11 mouse cellular contexts compared by ENCODE assay signal in the genomic region with DNA sequence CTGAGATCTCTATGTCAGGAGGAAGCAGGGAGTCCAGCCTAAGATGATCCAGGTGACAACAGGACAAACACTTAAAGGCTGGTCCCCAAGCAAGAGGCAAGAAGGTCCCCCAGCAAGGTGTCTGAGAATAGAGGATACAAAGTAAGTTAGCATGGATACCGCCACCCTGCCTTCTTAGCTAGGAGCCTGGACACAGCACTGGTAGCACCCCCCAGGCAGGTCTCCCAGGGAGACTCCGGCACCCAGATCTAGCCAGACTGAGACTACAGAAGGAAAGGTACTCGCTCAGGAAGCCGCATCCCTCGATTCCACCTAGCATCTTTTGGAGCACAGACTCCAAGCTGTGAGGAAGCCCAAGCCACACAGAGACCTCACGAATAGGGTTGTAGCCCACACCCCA. TPM values are rescaled to one million over a fixed set of nuclear protein-coding genes. Genes with fewer than 3 reads are reported as not detected.
DNase-seq lines count a peak whose midpoint lies in the region; ATAC-seq lines count a peak whose summit lies in the region.
"Had no signal": no experiment of that assay in that cellular context is flagged by ENCODE, and none has a peak within 500 bp of the region (broad histone marks: within the 10 kb centered on the region; RNA-seq: fewer than 3 reads in every experiment).

No protein-coding gene starts in this region.

- no peak overlapping the region for H3K27ac ChIP-seq in heart, embryonic 15.5 days
- no peak overlapping the region for H3K27ac ChIP-seq in embryonic facial prominence, embryonic 12.5 days
- no peak overlapping the region for H3K27ac ChIP-seq in hindbrain, embryonic 13.5 days
- H3K27ac ChIP-seq in midbrain, embryonic 14.5 days (replicated peaks; ENCODE audit: low read depth, low read length), result no peak overlapping the region

- H3K4me1 ChIP-seq in heart, embryonic 15.5 days (replicated peaks), result peaks cover 26% of the 10 kb centered on the region
- peaks cover 27% of the 10 kb centered on the region for H3K4me1 ChIP-seq in embryonic facial prominence, embryonic 12.5 days
- peaks cover 31% of the 10 kb centered on the region for H3K4me1 ChIP-seq in hindbrain, embryonic 13.5 days (replicated peaks)
- peaks cover 12% of the 10 kb centered on the region for H3K4me1 ChIP-seq in midbrain, embryonic 14.5 days (ENCODE audit: control insufficient read depth, insufficient read depth, low read length)

- peak overlapping the region; percentile 96; the same call in 1 of the 2 replicates for H3K4me3 ChIP-seq in heart, embryonic 15.5 days
- H3K4me3 ChIP-seq in embryonic facial prominence, embryonic 12.5 days, result peak overlapping the region; percentile 97
- peak overlapping the region; percentile 89 for H3K4me3 ChIP-seq in hindbrain, embryonic 13.5 days
- peak overlapping the region; percentile 90; the same call in 1 of the 2 replicates for H3K4me3 ChIP-seq in midbrain, embryonic 14.5 days (replicated peaks; ENCODE audit: low read depth, low read length)

- no peak for ATAC-seq in heart, embryonic 15.5 days (replicated peaks; ENCODE audit: insufficient number of reproducible peaks, insufficient read depth, low FRiP score, low read depth)
- ATAC-seq in embryonic facial prominence, embryonic 12.5 days (ENCODE audit: insufficient number of reproducible peaks, insufficient read depth, low FRiP score, low TSS enrichment), result no peak
- no peak for ATAC-seq in hindbrain, embryonic 13.5 days (ENCODE audit: low FRiP score)
- no peak for ATAC-seq in midbrain, embryonic 14.5 days (ENCODE audit: low FRiP score, low TSS enrichment)
- ATAC-seq in activated CD4-positive, CD25-positive, alpha-beta regulatory T cell, adult 4 months, result no peak

- peaks cover 15% of the 10 kb centered on the region for H3K36me3 ChIP-seq in heart, embryonic 15.5 days
- H3K36me3 ChIP-seq in embryonic facial prominence, embryonic 12.5 days, result peaks cover 26% of the 10 kb centered on the region
- H3K36me3 ChIP-seq in hindbrain, embryonic 13.5 days, result peaks cover 25% of the 10 kb centered on the region
- H3K36me3 ChIP-seq in midbrain, embryonic 14.5 days (ENCODE audit: control insufficient read depth, insufficient read depth, low read length), result peaks cover 26% of the 10 kb centered on the region

- no peaks in the 10 kb centered on the region for H3K9me3 ChIP-seq in heart, embryonic 15.5 days (replicated peaks)
- no peaks in the 10 kb centered on the region for H3K9me3 ChIP-seq in embryonic facial prominence, embryonic 12.5 days
- no peaks in the 10 kb centered on the region for H3K9me3 ChIP-seq in hindbrain, embryonic 13.5 days
- H3K9me3 ChIP-seq in midbrain, embryonic 14.5 days (ENCODE audit: control insufficient read depth, low read length), result no peaks in the 10 kb centered on the region

- 88% methylated on average over 6 of the region's 6 CpGs for WGBS in heart, embryonic 15.5 days
- 91% methylated on average over 6 of the region's 6 CpGs for WGBS in embryonic facial prominence, embryonic 12.5 days
- WGBS in hindbrain, embryonic 13.5 days, result 94% methylated on average over 6 of the region's 6 CpGs
- 92% methylated on average over 6 of the region's 6 CpGs for WGBS in midbrain, embryonic 14.5 days

- H3K27me3 ChIP-seq in heart, embryonic 15.5 days, result no peaks in the 10 kb centered on the region
- no peaks in the 10 kb centered on the region for H3K27me3 ChIP-seq in embryonic facial prominence, embryonic 12.5 days
- no peaks in the 10 kb centered on the region for H3K27me3 ChIP-seq in hindbrain, embryonic 13.5 days
- H3K27me3 ChIP-seq in midbrain, embryonic 14.5 days (ENCODE audit: control insufficient read depth, insufficient read depth, low read length), result no peaks in the 10 kb centered on the region

- H3K4me2 ChIP-seq in heart, embryonic 15.5 days, result peak overlapping the region; percentile 82; the same call in 1 of the 2 replicates
- peak overlapping the region; percentile 83 for H3K4me2 ChIP-seq in embryonic facial prominence, embryonic 12.5 days (replicated peaks)
- H3K4me2 ChIP-seq in hindbrain, embryonic 13.5 days, result peak overlapping the region; percentile 78
- H3K4me2 ChIP-seq in midbrain, embryonic 14.5 days (ENCODE audit: low read length), result peak overlapping the region; percentile 89

- DNase-seq in heart, adult 8-10 months (ENCODE audit: low spot score), result no peak
- DNase-seq in midbrain, embryonic 14.5 days, result no peak
- no peak for DNase-seq in adrenal gland, postnatal 14 days
- DNase-seq in ovary, postnatal 10 days (ENCODE audit: low spot score), result no peak
- DNase-seq: thymus, adult 18-20 months had no signal

- no peak overlapping the region for H3K9ac ChIP-seq in heart, embryonic 15.5 days
- 0 out of 2 replicates have a peak overlapping the region, but pooled peaks have one; percentile 98 for H3K9ac ChIP-seq in embryonic facial prominence, embryonic 12.5 days
- peak overlapping the region; percentile 90; the same call in 1 of the 2 replicates for H3K9ac ChIP-seq in hindbrain, embryonic 13.5 days
- H3K9ac ChIP-seq in midbrain, embryonic 14.5 days (replicated peaks; ENCODE audit: low read length), result peak overlapping the region; percentile 86; the same call in 1 of the 2 replicates

RNA-seq across cellular contexts. Expression of gene Mier2, which starts 1.8 kb away (rescaled TPM):
- polyA plus RNA-seq in heart, embryonic 15.5 days (2015; fragmentation: Nextera tagmentation; extraction: Ambion mirVana), result 21.7 and 32.9 TPM in 2 replicates
- 10 to 100 TPM; 10.6 to 17.6 (median 15.3) TPM for total RNA-seq in heart, adult 8-10 months (2022)
- 77.4 and 82.6 TPM in 2 replicates for polyA plus RNA-seq in embryonic facial prominence, embryonic 12.5 days (2016; fragmentation: Nextera tagmentation; extraction: Ambion mirVana)
- polyA plus RNA-seq in hindbrain, embryonic 13.5 days (2015; fragmentation: Nextera tagmentation; extraction: Ambion mirVana), result 52.4 and 57.1 TPM in 2 replicates
- polyA plus RNA-seq in midbrain, embryonic 14.5 days (2014; fragmentation: Nextera tagmentation; extraction: Ambion mirVana), result 48.8 and 64.3 TPM in 2 replicates
- polyA plus RNA-seq in activated CD4-positive, CD25-positive, alpha-beta regulatory T cell, adult 4 months (2017; shearing (Covaris generic)), result 10 to 100 TPM; 12.0 to 15.0 TPM
- 29.1 and 40.7 TPM in 2 replicates for total RNA-seq in adrenal gland, postnatal 14 days (2021)

RNA-seq across cellular contexts. Expression of gene Plpp2, which starts 19.6 kb away (rescaled TPM):
- polyA plus RNA-seq in heart, embryonic 15.5 days (2015; fragmentation: Nextera tagmentation; extraction: Ambion mirVana), result 7.9 and 10.9 TPM in 2 replicates
- 1 to 10 TPM; 3.1 to 7.1 (median 4.8) TPM for total RNA-seq in heart, adult 8-10 months (2022)
- 17.0 and 18.3 TPM in 2 replicates for polyA plus RNA-seq in embryonic facial prominence, embryonic 12.5 days (2016; fragmentation: Nextera tagmentation; extraction: Ambion mirVana)
- polyA plus RNA-seq in hindbrain, embryonic 13.5 days (2015; fragmentation: Nextera tagmentation; extraction: Ambion mirVana), result 14.5 and 16.5 TPM in 2 replicates
- 14.7 and 19.1 TPM in 2 replicates for polyA plus RNA-seq in midbrain, embryonic 14.5 days (2014; fragmentation: Nextera tagmentation; extraction: Ambion mirVana)
- polyA plus RNA-seq in activated CD4-positive, CD25-positive, alpha-beta regulatory T cell, adult 4 months (2017; shearing (Covaris generic)), result 1 to 10 TPM; 2.7 to 4.7 TPM
- total RNA-seq in adrenal gland, postnatal 14 days (2021), result 16.6 and 19.3 TPM in 2 replicates

RNA-seq across cellular contexts. Expression of gene Theg, which starts 34.0 kb away (rescaled TPM):
- polyA plus RNA-seq in heart, embryonic 15.5 days (2015; fragmentation: Nextera tagmentation; extraction: Ambion mirVana), result not detected in 2 replicates
- not detected for total RNA-seq in heart, adult 8-10 months (2022)
- polyA plus RNA-seq in embryonic facial prominence, embryonic 12.5 days (2016; fragmentation: Nextera tagmentation; extraction: Ambion mirVana), result not detected in 2 replicates
- polyA plus RNA-seq in hindbrain, embryonic 13.5 days (2015; fragmentation: Nextera tagmentation; extraction: Ambion mirVana), result not detected in 2 replicates
- not detected in 2 replicates for polyA plus RNA-seq in midbrain, embryonic 14.5 days (2014; fragmentation: Nextera tagmentation; extraction: Ambion mirVana)
- not detected for polyA plus RNA-seq in activated CD4-positive, CD25-positive, alpha-beta regulatory T cell, adult 4 months (2017; shearing (Covaris generic))
- not detected in 2 replicates for total RNA-seq in adrenal gland, postnatal 14 days (2021)
- total RNA-seq: gastrocnemius, adult 18-20 months; left cerebral cortex, postnatal 25 days had no signal
